Mouse (Mus musculus): ENCODE measurements around the gene Lcmt1.

Gene Lcmt1

DNA sequence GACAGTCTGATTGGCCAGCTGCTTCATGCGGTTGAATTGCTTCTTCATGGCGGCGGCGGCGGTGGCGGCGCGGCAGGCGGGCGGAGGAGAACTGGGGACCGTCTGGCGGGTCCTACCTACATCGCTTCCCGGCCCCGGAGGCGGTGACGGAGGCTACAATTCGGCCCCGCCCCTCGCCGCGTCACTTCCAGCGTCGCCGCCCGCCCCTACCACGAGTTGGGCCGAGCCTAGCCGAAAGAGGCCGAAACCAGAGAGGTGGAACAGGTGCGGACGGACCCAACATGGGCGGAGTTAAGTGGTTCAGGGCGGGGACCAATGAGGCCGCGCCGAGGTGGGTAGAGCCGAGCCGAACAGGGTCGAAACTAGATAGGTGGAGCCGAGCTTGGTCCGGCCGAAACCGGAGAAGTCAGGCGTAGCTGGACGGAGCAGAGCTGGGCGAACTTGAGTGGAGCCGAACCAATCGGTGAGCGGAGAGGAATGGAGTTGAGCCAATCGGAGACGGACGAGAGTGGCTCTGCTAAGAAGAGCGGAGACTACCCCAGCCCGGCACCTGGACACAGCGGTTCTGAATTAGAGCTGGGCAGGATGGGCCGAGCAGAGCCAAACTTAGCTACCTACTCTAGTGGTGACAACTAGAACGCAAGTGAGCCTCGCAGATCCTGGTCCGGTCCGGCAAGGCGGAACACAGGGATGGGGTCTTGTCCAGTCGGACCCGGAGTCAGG lies at the start of gene Lcmt1, which contains the start of gene Arhgap17:
Lcmt1 (plus strand) TSS at position 26 of the 723 bp plus-strand sequence.
Arhgap17 (minus strand) TSS at position 157 of the 723 bp plus-strand sequence.
- DNase-seq (ENCODE audit: low read depth, low spot score), result peak; percentile 86

DNA sequence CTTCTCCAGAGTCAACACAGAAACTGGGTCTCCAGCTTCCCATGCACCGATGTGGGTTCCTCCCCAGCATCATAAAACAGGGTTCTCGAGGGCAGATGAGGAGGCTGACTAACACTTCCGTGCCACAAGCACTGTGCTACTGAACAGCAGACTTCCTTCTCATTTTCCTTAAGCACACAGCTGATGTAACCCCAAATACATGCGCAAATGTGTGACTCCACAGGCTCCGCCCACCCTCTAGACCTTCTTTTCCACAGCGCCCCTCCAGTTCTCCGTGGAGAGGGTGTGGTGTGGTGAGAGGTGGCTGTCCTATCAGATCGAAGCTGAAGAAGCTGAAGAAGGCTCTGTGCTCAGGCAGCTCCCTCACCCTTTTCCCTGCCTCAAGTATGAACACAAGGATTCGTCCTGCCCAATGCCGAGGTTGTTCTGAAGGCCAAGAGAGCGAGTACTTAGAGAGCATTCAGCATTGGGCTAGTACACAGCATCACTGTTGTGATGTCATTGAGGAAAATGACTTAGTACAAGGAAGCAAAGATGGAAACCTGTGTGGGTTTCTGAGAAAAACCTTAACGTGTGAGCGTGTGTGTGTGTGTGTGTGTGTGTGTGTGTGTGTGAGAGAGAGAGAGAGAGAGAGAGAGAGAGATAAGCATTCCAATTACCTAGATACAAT lies 47.0 kb upstream of the Lcmt1 start:
- no peak for DNase-seq (ENCODE audit: low read depth, low spot score)

- DNase-seq (ENCODE audit: low read depth, low spot score), result no peak
Observed at GRCm38 (mm10) chr7:123323388-123323787, 46.2 kb upstream of the Lcmt1 start.

- no peak for DNase-seq (ENCODE audit: low read depth, low spot score)
Observed at GRCm38 (mm10) chr7:123324105-123324504, 45.5 kb upstream of the Lcmt1 start.

GRCm38 (mm10) chr7:123326062-123326461 lies 43.5 kb upstream of the Lcmt1 start:
- no peak for DNase-seq (ENCODE audit: low read depth, low spot score)

GRCm38 (mm10) chr7:123326901-123327300 lies 42.7 kb upstream of the Lcmt1 start:
- DNase-seq (ENCODE audit: low read depth, low spot score), result no peak

DNA sequence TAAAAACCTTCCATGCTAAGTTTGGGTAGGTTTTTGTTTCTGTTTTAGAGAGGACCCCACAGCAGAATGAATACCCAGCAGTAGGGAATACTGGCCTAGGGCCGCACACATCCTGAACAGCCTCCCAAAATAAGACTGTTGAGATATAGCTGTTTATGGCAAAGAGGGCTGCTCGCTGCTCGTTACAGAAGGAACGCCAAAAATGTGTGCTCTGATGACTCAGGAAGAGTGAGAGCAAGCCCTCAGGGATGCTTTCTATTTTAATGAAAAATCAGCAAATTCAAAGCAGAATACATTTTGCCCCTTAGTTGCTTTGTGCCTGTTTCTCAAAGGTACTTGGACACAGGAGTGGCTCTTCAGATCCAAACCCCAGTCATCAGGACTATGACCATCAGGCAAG lies 41.7 kb upstream of the Lcmt1 start:
- no peak for DNase-seq (ENCODE audit: low read depth, low spot score)

- no peak for DNase-seq (ENCODE audit: low read depth, low spot score)
Observed at GRCm38 (mm10) chr7:123330506-123330905, 39.1 kb upstream of the Lcmt1 start.

DNA sequence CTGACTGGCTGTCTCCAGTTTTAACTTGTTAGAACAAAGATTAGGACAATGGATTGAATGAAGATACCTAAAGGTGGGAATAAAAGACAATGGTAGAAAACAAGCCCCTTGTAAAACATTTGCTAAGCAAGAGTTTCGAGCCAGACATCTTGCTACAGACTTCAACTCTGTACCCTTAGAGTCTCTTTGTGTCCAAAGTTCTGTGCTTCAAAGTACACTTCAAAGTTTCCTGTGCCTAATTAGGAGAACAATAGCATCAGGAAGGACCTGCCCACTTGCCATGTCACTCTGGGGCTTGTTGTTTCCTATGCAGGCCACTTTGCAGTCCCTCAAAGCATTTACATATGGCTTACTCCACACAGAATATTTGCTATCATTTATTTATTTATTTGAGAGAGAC lies 33.3 kb upstream of the Lcmt1 start:
- no peak for DNase-seq (ENCODE audit: low read depth, low spot score)

- DNase-seq (ENCODE audit: low read depth, low spot score), result no peak
Observed at GRCm38 (mm10) chr7:123338351-123338750, 31.2 kb upstream of the Lcmt1 start.

DNA sequence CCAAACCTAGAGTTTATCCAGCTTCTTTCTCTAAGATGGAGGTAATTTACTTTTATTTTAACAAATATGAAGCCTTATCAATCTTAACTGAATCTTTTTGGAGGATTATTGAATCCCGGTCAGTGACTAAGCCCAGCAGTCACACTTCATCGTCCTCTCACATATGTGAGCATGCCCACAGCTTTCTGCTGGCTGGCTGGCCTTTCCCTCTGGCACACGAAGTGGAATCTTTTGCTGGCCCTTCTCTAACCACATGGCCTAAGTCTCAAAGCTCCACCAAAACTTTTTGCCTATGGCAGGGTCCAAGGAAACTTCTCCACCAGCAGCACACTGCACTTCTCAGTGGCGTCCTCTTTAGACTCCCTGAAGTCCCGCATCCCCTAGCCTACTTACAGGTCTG lies 27.7 kb upstream of the Lcmt1 start:
- no peak for DNase-seq (ENCODE audit: low read depth, low spot score)

- DNase-seq (ENCODE audit: low read depth, low spot score), result no peak
Observed at GRCm38 (mm10) chr7:123344079-123344780, 25.4 kb upstream of the Lcmt1 start.

GRCm38 (mm10) chr7:123345041-123345544 lies 24.5 kb upstream of the Lcmt1 start:
- DNase-seq (ENCODE audit: low read depth, low spot score), result no peak

DNA sequence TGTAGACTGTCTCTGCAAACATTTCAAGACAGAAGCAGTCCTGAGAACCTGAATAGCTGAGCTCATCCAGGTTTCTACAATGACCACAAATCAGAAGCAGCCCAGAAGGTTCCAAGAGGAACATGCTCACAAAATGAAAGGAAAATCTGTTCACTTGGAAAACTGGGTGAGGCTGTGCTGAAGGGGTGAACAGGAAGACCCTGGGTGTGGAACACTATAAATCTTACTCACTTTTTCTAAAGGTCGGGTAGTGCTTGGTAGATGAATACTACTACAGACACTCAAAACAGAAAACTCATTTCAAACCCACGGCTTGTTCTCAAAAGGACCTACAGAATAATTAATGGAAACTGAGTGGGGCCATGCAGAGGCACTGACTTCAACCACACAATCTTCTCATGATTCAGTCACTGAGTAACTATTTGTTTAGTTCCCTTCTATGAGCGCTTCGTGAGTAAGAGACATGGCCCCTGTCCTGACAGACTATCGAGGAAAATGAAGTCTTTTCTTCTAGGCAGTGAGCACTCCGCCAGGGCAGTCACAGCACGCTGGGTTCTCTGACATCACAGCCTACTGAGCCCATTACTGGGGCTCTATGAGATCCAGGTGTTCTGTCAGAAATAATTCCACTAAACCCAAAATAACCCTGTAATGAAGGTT lies 22.8 kb upstream of the Lcmt1 start:
- DNase-seq (ENCODE audit: low read depth, low spot score), result no peak

DNA sequence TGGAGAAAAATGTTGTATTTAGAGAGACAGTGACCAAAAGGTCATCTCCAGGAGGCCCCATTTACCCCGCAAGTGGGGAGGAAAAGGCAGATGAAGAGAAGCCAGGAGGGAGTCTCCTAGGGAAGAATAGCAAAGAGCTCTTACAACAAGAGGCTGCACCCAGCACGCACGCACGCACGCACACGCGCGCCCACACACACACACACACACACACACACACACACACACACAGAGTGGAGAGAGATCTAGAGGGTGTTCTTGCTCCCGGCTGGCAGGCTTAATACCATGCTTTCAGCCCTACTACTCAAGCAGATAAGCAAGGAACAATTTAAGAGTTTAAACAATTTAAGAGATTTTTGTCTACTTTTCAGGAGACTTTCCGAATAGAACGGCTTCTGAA lies 19.8 kb upstream of the Lcmt1 start:
- DNase-seq (ENCODE audit: low read depth, low spot score), result no peak

- DNase-seq (ENCODE audit: low read depth, low spot score), result no peak
Observed at GRCm38 (mm10) chr7:123350243-123350642, 19.3 kb upstream of the Lcmt1 start.

- DNase-seq (ENCODE audit: low read depth, low spot score), result no peak
Observed at GRCm38 (mm10) chr7:123353081-123353480, 16.5 kb upstream of the Lcmt1 start.

- DNase-seq (ENCODE audit: low read depth, low spot score), result no peak
Observed at GRCm38 (mm10) chr7:123353879-123354278, 15.7 kb upstream of the Lcmt1 start.

DNA sequence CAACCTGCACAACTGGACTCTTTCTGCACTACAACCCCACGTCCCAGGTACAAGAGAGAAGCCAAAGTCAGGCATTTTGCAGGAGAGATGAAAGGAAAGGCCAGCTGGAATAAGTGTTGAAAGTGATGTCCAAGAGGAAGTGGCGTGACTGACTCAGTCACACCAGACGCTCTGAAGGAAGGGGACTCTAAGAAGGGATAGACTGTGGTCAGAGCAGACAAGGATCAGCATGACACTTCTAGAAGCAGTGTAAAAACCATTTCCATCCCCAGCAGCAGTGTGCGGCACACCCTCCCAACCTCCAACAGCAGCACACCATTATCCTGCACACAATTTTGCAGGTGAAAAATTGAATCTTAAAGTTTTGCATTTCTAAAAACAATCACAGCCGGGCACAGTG lies 15.2 kb upstream of the Lcmt1 start:
- no peak for DNase-seq (ENCODE audit: low read depth, low spot score)

GRCm38 (mm10) chr7:123354851-123355250 lies 14.7 kb upstream of the Lcmt1 start:
- no peak for DNase-seq (ENCODE audit: low read depth, low spot score)

- DNase-seq (ENCODE audit: low read depth, low spot score), result no peak
Observed at GRCm38 (mm10) chr7:123356158-123356557, 13.4 kb upstream of the Lcmt1 start.

DNA sequence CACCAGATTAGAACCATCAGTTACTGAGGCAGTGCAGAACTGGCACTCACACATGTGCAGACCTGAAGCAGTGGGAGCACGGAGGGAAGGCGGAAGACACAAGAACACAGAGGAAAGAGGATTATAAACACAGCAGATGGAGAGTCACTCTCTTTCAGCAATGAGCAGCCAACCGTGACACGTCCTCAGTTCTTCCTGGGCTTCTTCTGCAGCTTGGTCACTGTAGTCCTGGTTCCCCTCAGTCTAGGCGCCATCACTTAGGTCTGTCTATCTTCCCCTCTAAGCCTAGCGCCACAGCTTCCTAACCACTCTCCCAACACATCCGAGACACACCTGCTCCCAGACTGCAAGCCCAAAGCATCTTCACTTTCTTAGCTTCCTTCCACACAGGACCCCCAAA lies 10.5 kb upstream of the Lcmt1 start:
- peak; percentile 24 for DNase-seq (ENCODE audit: low read depth, low spot score)

All from retina, postnatal 7 days (tissue).